Mouse (Mus musculus) kidney, postnatal 0 days (tissue): ENCODE results near the gene Syt8. TPM values are rescaled to one million over a fixed set of nuclear protein-coding genes. Genes with fewer than 3 reads are reported as not detected.

Source experiments
- ATAC-seq: fragments of 200-750 bp; cut with Nextera tagmentation; replicated peaks from 2 replicates; pipeline ENCODE4 v1.8.0; 2017; ENCODE audit warnings: low read depth, moderate number of reproducible peaks, moderate TSS enrichment, moderate library complexity; ENCODE audit not compliant: low FRiP score
- DNase-seq: peaks from one replicate; pipeline ENCODE4 v3.0.0-alpha.2; 2016; ENCODE audit warnings: low spot score
- H3K27ac ChIP-seq: fragments of 300-500 bp; sonication (generic); 2 replicates; pipeline ENCODE4 v1.5.1; 2014; ENCODE audit warnings: mild to moderate bottlenecking
- H3K27me3 ChIP-seq: fragments of 300-500 bp; sonication (generic); 2 replicates; pipeline ENCODE4 v1.6.1; 2014; ENCODE audit warnings: low read length, mixed read lengths; ENCODE audit not compliant: insufficient read depth
- H3K36me3 ChIP-seq: fragments of 300-500 bp; sonication (generic); 2 replicates; pipeline ENCODE4 v1.6.1; 2014; ENCODE audit warnings: low read length, mixed read lengths; ENCODE audit not compliant: insufficient read depth
- H3K4me1 ChIP-seq: fragments of 300-500 bp; sonication (generic); replicated peaks from 2 replicates; pipeline ENCODE4 v1.6.1; 2014; ENCODE audit warnings: antibody characterized with exemption, low read length, mixed read lengths; ENCODE audit not compliant: insufficient read depth
- H3K4me2 ChIP-seq: fragments of 300-500 bp; sonication (generic); 2 replicates; pipeline ENCODE4 v1.6.1; 2014; ENCODE audit warnings: mild to moderate bottlenecking, low read length, moderate library complexity, mixed read lengths
- H3K4me3 ChIP-seq: fragments of 300-500 bp; sonication (generic); replicated peaks from 2 replicates; pipeline ENCODE4 v1.5.1; 2014; ENCODE audit warnings: low read depth, low read length
- H3K9ac ChIP-seq: fragments of 300-500 bp; sonication (generic); 2 replicates; pipeline ENCODE4 v1.6.1; 2014; ENCODE audit warnings: low read depth, low read length
- H3K9me3 ChIP-seq: fragments of 300-500 bp; sonication (generic); replicated peaks from 2 replicates; pipeline ENCODE4 v1.6.1; 2016; ENCODE audit warnings: low read length, inconsistent platforms, mixed read lengths
- CTCF ChIP-seq: IDR thresholded peaks from 2 replicates; pipeline ENCODE4 v1.5.1; 2016; ENCODE audit warnings: antibody characterized with exemption, low read depth, mild to moderate bottlenecking, moderate library complexity
- WGBS: fragments of 180-500 bp; shearing (Covaris S2); extraction: QIAGEN DNeasy Blood & Tissue Kit; methylation state at CpG from one replicate; pipeline ENCODE4 v1.1.7; 2014; 5-methylcytosine and 5-hydroxymethylcytosine counted together
- polyA plus RNA-seq: library from polyadenylated mRNA; unstranded; fragments of >200 nt; fragmentation: Nextera tagmentation; extraction: Ambion mirVana; gene quantifications from 2 replicates; pipeline ENCODE4 v1.2.1, GENCODE M21; 2015

Syt8 gene
- polyA plus RNA-seq, 1 experiment from 2014 or later, result 4.8 TPM

DNA sequence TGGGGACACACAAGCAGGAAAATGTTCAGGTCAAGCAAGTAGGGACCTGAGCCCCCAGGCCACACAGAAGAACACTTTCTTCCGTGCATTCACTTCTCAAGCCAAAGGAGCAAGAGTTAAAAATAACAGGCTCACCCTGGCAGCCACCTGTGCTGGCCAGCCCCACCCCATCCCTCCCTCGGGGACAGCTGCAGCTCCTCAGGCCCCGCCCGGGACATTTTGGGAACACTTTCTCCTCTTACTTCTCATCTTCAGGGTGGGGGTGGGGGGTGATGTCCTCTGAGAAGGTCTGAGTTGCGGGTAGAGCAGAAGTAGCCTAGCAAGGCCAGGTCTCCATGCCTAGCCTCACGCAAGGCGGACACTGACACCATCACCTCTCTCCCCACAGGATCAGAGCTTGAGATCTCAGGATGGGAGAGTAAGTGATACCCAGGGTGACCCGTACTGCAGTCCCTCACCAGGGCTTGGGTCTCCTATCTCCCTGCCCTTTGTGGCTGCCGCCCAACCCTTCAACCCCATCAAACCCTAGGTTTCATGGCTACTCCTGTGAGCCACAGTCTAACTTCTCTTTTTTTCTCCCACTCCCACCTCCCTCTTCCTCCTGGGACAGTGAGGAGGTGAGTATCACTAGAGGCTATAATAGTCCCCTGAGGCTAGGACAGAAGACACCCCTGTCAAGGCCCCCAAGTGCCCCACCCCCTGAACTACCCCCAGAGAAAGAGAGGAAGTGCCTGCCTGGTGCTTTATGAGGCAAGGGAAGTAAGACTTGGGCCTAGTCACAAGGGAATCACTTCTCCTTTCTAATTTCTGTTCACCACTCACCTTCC, 7.6 kb downstream of the Syt8 start:
- no peak overlapping the region for H3K27ac ChIP-seq
- DNase-seq, result no peak
- no peak overlapping the region for H3K4me3 ChIP-seq
- H3K27me3 ChIP-seq, result no peaks in the 10 kb centered on the region
- WGBS, result 58% methylated on average over 9 of the region's 9 CpGs
- H3K4me2 ChIP-seq, result no peak overlapping the region
- H3K9me3 ChIP-seq, result no peaks in the 10 kb centered on the region
- no peak for ATAC-seq
- H3K36me3 ChIP-seq, result no peaks in the 10 kb centered on the region
- 0 out of 2 replicates have a peak, but pooled peaks cover 6% of the 10 kb centered on the region for H3K4me1 ChIP-seq
- peak overlapping the region; percentile 5; the same call in 1 of the 2 replicates for H3K9ac ChIP-seq
- TF ChIP-seq CTCF, result no peak

DNA sequence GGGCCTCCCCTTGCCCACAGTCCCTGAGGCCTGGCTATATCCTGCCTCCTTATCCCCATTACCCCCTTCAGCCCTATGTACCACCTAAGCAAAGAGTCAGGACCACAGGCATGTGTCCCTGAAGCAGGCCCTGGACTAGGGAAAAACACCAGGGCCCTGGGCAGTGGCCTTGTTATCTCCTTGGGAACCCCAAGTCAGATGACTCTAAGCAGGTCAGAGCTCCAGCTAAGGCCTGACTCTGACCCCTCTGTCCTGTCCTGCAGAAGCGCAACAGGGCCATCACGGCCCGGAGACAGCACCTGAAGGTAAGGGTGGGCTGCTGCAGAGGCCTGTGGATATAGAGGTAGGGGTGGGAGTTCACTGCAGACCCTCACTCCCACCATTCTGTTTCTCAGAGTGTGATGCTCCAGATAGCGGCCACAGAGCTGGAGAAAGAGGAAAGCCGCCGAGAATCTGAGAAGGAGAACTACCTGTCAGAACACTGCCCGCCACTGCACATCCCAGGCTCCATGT, 8.3 kb downstream of the Syt8 start:
- no peak for ATAC-seq

DNA sequence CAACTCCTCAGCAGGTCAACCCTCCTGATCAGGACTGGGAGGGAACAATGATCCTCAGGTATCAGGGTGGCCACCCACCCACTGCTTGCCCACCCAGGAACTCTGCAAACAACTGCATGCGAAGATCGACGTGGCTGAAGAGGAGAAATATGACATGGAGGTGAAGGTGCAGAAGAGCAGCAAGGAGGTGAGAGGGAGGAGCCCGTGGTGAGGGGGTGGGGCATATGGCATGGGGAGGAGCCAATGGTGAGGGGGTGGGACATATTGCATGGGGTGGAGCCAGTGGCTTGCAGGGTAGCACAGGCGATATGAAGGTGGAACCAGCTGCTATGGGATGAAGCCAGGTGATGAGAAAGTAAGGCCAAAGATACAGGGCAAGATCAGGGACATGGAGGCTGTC, 8.8 kb downstream of the Syt8 start:
- Histone ChIP-seq H3K4me3 (no peak overlapping the region), H3K4me2 (no peak overlapping the region), H3K9ac (no peak overlapping the region), H3K4me1 (0 out of 2 replicates have a peak, but pooled peaks cover 6% of the 10 kb centered on the region), H3K9me3 (no peaks in the 10 kb centered on the region), H3K27me3 (no peaks in the 10 kb centered on the region), H3K27ac (no peak overlapping the region), H3K36me3 (no peaks in the 10 kb centered on the region)
- ATAC-seq (no peak), DNase-seq (no peak)
- 75% methylated on average over 5 of the region's 5 CpGs for WGBS
- no peak for TF ChIP-seq CTCF

More for the DNA sequence above, 8.3 kb downstream of the Syt8 start:
- 93% methylated on average over 7 of the region's 7 CpGs for WGBS
- H3K4me3 ChIP-seq, result no peak overlapping the region
- no peaks in the 10 kb centered on the region for H3K9me3 ChIP-seq
- no peak overlapping the region for H3K27ac ChIP-seq
- DNase-seq, result no peak
- H3K27me3 ChIP-seq, result no peaks in the 10 kb centered on the region
- no peak overlapping the region for H3K4me2 ChIP-seq
- H3K4me1 ChIP-seq, result 0 out of 2 replicates have a peak, but pooled peaks cover 6% of the 10 kb centered on the region
- H3K36me3 ChIP-seq, result no peaks in the 10 kb centered on the region
- TF ChIP-seq CTCF, result no peak
- H3K9ac ChIP-seq, result no peak overlapping the region

DNA sequence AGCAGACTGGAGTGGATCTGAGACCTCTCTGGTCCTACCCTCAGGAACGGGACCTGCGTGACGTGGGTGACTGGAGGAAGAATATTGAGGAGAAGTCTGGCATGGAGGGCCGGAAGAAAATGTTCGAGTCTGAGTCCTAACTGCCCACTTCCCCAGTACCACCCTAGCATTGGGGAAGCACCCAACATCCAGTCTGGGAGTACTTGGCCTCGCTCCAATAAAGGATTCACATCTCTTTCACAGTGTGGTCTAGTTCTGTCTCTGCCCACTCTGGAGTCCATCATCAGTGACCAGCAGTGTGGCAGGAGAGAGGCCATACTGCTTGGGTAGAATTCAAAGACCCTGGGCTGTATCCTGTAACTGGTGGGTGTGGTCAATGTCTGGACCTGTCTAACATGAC, 9.5 kb downstream of the Syt8 start:
- Histone ChIP-seq H3K36me3 (no peaks in the 10 kb centered on the region), H3K9ac (no peak overlapping the region), H3K4me3 (no peak overlapping the region), H3K27ac (no peak overlapping the region), H3K27me3 (no peaks in the 10 kb centered on the region), H3K9me3 (no peaks in the 10 kb centered on the region), H3K4me1 (0 out of 2 replicates have a peak, but pooled peaks cover 6% of the 10 kb centered on the region), H3K4me2 (no peak overlapping the region)
- 94% methylated on average over 6 of the region's 6 CpGs for WGBS
- TF ChIP-seq CTCF, result no peak
- DNase-seq, result no peak
- ATAC-seq, result no peak

DNA sequence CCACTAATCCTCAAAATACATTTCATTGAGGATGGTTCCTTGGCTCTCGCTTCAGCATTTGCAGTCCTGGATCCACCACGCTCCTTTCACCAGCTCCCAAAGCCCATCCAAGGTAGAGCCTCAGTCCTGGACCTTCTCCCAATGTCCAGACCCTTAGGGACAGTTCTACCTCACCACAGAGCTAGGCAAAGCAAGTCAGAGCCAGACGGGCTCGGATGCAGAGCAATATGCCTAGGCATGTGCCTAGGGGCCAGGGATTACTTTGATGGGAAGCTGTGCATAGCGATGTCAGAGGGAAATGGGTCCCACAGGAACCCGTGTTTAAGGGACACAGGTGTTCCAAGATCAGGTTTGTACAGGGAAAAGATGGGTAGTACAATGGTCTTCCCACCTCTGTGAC, 10.7 kb downstream of the Syt8 start:
- Histone ChIP-seq H3K4me2 (no peak overlapping the region), H3K27ac (no peak overlapping the region), H3K9me3 (no peaks in the 10 kb centered on the region), H3K4me1 (0 out of 2 replicates have a peak, but pooled peaks cover 6% of the 10 kb centered on the region), H3K9ac (no peak overlapping the region), H3K27me3 (no peaks in the 10 kb centered on the region), H3K4me3 (no peak overlapping the region), H3K36me3 (no peaks in the 10 kb centered on the region)
- ATAC-seq (no peak), DNase-seq (no peak)
- 92% methylated on average over 6 of the region's 6 CpGs for WGBS
- no peak for TF ChIP-seq CTCF

DNA sequence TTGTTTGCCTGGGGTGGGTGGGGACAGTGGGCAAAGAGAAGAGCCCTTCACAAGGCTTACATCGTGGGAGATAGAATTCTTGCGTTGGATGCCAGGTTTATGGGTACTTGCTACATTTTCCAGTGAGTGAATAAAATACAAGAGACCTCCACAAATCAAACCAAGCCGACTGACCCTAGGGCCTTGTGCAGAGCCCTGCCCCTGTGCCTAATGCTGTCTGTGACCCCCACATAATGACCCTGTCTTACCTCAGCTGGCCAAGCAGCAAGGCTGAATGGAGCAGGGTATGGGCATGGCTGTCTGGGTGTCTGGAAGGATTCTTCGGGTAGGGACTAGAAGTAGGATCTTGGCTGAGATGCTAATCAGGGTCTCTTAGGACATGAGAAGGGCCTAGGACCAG, 11.6 kb downstream of the Syt8 start:
- TF ChIP-seq CTCF, result no peak

More for the DNA sequence above, 11.6 kb downstream of the Syt8 start:
- Histone ChIP-seq H3K4me2 (no peak overlapping the region), H3K4me3 (no peak overlapping the region), H3K27ac (no peak overlapping the region), H3K9me3 (no peaks in the 10 kb centered on the region), H3K9ac (no peak overlapping the region), H3K36me3 (no peaks in the 10 kb centered on the region), H3K27me3 (no peaks in the 10 kb centered on the region), H3K4me1 (0 out of 2 replicates have a peak, but pooled peaks cover 3% of the 10 kb centered on the region)
- ATAC-seq (no peak), DNase-seq (no peak)
- WGBS, result 74% methylated on average over 4 of the region's 4 CpGs
